Mouse (Mus musculus): ENCODE results near the gene Cldn16. TPM values are rescaled to one million over a fixed set of nuclear protein-coding genes. Genes with fewer than 3 reads are reported as not detected.
"Not testable (repeated sequence)": the region's sequence is repeated elsewhere in the genome, so short reads cannot be mapped to it uniquely, and the experiment has no call there.

The Cldn16 gene
- total RNA-seq (2021), result not detected
- long read RNA-seq, experiment 1, result 0 reads
- long read RNA-seq, experiment 2, result 0 reads

- no peak for DNase-seq (ENCODE audit: low spot score)
Measured at GRCm38 (mm10) chr16:26462835-26463234, at the start of gene Cldn16. Cldn16 (plus strand) TSS chr16:26463135.

- no peak for DNase-seq (ENCODE audit: low spot score)
Measured at GRCm38 (mm10) chr16:26418616-26419015, 44.3 kb upstream of the Cldn16 start.

DNA sequence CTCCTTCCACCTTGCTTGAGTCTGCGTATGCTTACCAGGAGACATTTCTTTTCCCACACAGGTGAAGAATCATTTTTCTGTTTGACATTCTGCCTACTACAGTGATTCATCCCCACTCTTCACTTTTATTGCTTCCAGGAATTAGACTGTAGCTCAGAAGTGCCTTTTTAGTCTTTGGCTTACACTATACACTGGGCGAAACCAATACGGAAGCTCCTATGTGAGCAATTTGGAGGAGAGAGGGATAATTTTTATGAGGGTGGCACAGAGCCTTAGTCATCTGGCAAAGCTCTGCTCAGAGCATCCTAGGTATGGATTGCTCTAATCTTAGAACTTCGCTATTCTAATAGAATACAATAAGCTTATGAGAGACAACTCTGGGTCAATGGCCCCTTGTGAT lies 40.9 kb upstream of the Cldn16 start:
- no peak for DNase-seq (ENCODE audit: low spot score)

DNA sequence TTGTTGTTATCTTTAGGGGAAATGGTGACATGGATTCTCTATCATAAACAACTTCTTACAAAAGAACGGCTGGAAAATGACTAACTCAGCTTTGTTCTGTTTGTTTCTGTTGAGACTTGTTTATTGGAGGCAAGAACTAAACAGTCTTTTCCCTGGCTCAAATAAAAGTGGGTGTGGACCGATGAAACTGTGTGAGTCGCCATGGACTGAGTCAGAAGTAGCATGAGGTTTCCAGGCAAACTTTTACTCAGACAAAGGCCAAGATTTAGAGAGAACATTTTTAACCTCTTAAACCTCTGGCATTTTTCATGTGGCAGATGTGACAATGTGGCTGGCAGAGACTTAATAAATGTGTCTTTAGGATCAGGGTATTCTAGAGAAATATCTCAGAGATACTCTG lies 32.7 kb upstream of the Cldn16 start:
- DNase-seq (ENCODE audit: low spot score), result peak; percentile 13

DNA sequence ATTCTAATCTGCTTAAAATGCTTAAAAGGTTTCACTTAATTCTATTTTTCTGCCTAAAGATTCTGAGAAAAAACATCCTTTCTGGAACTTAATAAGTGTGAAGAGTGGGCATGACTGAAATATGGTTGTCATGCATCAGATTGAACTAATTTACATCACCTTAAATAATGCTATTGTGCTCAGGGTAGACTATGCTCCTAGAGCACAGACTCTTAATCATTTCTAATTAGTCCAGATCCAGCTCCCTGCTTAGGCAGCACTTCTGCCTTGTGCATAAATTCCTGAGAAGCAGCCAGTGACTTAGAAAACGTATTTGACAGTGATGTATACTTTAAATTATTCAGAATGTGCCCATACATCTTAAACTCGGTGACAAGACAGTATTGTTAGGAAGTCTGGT lies 29.4 kb upstream of the Cldn16 start:
- no peak for DNase-seq (ENCODE audit: low spot score)

- no peak for DNase-seq (ENCODE audit: low spot score)
Measured at GRCm38 (mm10) chr16:26440031-26440430, 22.9 kb upstream of the Cldn16 start.

DNA sequence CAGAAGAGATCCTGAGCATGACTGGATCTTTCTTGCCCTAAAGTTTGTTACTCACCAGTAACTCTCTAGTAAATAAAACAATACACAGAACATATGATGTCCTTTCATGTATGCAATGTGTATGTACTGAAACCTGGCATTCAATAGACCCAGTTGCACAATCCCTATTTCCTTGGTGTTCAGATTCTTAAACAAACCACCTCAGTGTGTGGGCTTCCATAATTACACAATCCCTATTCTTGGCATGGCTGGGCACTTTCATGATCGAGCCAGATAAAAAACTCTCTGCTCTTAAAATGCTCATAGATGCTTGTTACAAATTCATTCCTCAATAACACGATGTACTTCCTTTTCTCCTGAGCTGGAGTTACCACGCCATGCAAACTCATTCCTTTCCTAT lies 21.8 kb upstream of the Cldn16 start:
- no peak for DNase-seq (ENCODE audit: low spot score)

DNA sequence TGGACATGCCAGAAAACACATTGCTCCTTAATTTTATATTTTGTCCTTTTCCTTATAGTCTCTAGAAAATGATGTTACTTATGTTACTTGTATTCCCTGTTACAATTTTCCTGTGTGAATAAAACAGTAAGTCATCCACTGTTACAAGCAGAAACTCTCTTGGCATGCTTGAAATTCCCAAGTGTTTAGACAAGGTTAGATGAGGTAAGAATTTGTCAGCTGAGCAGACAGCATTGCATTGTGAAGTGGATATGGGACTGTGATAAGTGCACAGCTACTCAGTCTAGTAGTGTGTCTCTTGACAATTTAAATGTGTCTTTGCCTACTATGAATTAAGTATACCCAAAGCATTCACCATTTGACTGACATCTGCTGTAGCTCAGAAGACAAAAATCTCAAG lies 18.1 kb upstream of the Cldn16 start:
- no peak for DNase-seq (ENCODE audit: low spot score)

- peak; percentile 9 for DNase-seq (ENCODE audit: low spot score)
Measured at GRCm38 (mm10) chr16:26447594-26447993, 15.3 kb upstream of the Cldn16 start.

GRCm38 (mm10) chr16:26454163-26454562 lies 8.8 kb upstream of the Cldn16 start:
- no peak for DNase-seq (ENCODE audit: low spot score)

- no peak for DNase-seq (ENCODE audit: low spot score)
Measured at GRCm38 (mm10) chr16:26456182-26456581, 6.8 kb upstream of the Cldn16 start.

- no peak for DNase-seq (ENCODE audit: low spot score)
Measured at GRCm38 (mm10) chr16:26466535-26466934, 3.6 kb downstream of the Cldn16 start.

DNA sequence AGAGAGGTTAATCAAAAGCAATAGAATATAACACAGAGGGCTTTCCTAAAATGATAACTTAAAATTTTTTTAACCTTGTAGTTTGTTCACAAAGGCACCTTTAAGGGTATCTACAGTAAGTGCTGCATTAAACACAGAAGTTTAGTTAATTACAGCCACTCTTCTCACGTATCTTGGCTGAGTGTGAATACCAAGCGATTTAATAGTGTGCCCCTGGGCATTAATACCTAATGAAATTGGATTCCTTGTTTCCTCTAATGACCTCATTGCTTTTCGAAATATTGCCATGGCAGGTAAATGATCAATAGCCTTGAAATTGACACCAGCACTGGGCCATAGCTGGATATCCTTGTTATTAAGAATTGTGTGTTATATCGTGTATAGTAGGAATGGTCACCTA lies 8.3 kb downstream of the Cldn16 start:
- DNase-seq (ENCODE audit: low spot score), result no peak

DNA sequence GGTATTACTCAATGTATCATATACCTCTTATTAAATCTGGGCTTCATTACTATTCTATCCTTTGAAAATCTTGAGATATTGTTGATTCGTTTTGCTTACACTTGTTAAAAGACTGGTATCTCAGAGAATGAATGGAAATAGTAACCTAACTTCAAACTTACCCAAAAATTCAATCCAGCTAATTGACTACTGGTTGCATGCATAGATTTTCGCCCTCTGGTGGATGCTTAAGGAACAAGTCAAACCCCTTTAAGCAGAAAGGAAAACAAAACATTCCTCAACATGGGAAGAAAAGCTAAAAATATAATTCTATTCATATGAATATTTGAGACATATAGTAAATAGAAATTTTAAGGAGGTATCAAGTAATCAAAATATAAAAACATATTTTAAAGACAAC lies 32.8 kb downstream of the Cldn16 start:
- DNase-seq (ENCODE audit: low spot score), result no peak

DNA sequence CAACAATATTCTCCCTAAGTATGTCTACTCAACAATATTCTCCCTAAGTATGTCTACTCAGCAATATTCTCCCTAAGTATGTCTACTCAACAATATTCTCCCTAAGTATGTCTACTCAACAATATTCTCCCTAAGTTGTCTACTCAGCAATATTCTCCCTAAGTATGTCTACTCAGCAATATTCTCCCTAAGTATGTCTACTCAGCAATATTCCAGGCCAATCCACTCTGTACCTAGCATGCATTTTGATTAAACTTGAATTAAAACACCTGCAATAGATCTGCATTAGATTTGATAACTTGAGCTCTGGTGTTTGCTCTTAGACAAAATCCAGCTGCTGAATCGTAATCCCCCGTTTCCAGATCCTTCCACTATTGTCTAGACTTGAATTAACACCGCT lies 36.8 kb downstream of the Cldn16 start:
- DNase-seq (ENCODE audit: low spot score), result not testable (repeated sequence)

DNA sequence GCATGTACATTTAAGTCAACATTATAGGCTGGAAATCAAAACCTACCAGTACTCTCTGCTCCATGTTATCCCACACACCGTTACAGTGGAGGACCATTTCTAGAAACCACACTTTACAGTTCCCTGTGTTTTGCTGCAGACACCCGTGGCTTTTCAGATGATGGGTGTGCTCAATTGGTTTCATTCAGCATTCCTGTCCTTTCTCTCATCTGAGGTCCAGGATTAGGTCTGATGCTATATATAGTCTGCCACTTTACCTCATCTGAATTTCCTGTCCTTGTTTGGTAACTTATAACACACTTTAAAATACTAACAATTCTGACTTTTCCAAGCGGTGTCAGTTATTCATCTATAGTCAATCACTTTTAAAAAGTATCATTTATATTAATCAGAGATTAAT lies 37.8 kb downstream of the Cldn16 start:
- DNase-seq (ENCODE audit: low spot score), result no peak

GRCm38 (mm10) chr16:26504961-26505360 lies 42.0 kb downstream of the Cldn16 start:
- no peak for DNase-seq (ENCODE audit: low spot score)

- DNase-seq (ENCODE audit: low spot score), result peak; percentile 5
Measured at GRCm38 (mm10) chr16:26519596-26519995, 56.7 kb downstream of the Cldn16 start.

DNA sequence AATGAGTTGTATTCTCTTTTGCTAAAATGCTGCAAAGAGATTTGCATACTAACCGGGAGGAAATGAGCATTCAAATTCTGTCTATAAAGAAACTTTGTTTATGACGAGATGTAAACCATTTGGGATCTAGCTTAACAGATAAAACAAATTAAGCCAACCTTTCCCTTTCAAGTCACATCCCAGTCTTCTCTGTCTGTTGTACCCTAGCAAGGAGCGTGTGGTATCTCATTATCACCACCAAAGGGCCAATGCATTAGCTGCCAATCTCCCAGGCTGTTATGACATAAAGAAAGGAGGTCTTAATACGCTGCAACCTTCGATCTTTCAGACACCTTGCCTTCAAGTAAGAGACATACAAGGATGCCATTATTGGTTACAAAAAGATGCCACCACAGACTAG lies 62.9 kb downstream of the Cldn16 start:
- no peak for DNase-seq (ENCODE audit: low spot score)

DNA sequence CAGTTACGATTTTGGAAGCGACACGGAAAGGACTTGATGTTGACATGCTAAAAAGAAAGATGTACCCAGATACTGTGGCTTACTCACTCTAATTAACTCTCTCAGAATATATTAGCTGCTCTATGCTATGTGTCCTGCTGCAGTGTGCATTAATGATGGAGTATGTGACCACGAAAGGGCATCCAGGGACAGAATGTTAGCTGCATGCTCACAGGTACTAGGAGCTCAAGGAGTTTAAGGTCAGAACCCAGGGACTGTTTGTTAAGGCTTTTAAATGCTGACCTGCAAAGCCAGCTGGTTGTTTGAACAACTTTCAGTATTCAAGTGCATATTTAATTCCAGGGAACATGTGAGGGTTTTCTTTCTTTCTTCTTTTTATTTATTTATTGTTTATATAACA lies 63.7 kb downstream of the Cldn16 start, which contains the start of gene Tmem207:
Gene Tmem207 (minus strand): TSS at position 101 of the 400 bp plus-strand sequence.
- no peak for DNase-seq (ENCODE audit: low spot score)

GRCm38 (mm10) chr16:26527931-26528666 lies 65.2 kb downstream of the Cldn16 start:
- no peak for DNase-seq (ENCODE audit: low spot score)

DNA sequence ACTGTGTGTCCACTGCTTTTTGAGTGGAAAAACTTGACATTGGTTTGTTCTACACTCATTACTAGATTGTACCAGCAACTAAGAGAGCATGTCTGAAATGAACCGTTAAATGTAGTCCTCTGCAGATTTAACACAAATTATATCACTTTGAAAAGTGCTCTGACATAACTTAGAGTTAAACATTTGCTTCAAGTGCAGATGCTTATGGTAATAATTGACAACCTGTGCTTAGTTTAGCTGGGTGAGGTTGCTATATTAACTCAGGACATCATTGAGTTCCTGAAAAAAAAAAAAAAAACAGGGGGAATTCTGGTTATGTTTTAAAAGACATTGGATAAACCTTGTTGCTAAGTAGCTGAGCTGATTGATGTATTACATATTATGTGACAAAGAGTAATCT lies 67.5 kb downstream of the Cldn16 start:
- no peak for DNase-seq (ENCODE audit: low spot score)

GRCm38 (mm10) chr16:26532287-26532686 lies 69.4 kb downstream of the Cldn16 start:
- no peak for DNase-seq (ENCODE audit: low spot score)

Measured in gastrocnemius, adult 18-20 months (tissue).